ENCODE assay signal across 27 mouse cellular contexts in genomic region chr5:51988913-51989312, GRCm38 (mm10).
DNase-seq lines count a peak whose midpoint lies in the region; ATAC-seq and TF ChIP-seq lines count a peak whose summit lies in the region.
"Had no signal": no experiment of that assay in that cellular context is flagged by ENCODE, and none has a peak within 500 bp of the region (broad histone marks: within the 10 kb centered on the region; RNA-seq: fewer than 3 reads in every experiment).

No protein-coding gene starts in this region.

- no peaks in the 10 kb centered on the region for H3K36me3 ChIP-seq in thymus, adult 2 months (ENCODE audit: control insufficient read depth, insufficient read depth, low read length)
- H3K36me3 ChIP-seq in kidney, adult 2 months (ENCODE audit: control insufficient read depth, insufficient read depth, low read length), result no peaks in the 10 kb centered on the region
- H3K36me3 ChIP-seq: embryonic facial prominence, embryonic 13.5 days; embryonic facial prominence, embryonic 15.5 days; forebrain, embryonic 10.5 days; forebrain, embryonic 12.5 days; G1E had no signal

- no peak overlapping the region for H3K27ac ChIP-seq in thymus, adult 2 months (ENCODE audit: control insufficient read depth, insufficient read depth, low read length)
- H3K27ac ChIP-seq in kidney, adult 2 months (ENCODE audit: insufficient read depth, low read depth, low read length), result no peak overlapping the region
- H3K27ac ChIP-seq: embryonic facial prominence, embryonic 13.5 days; embryonic facial prominence, embryonic 15.5 days; forebrain, embryonic 10.5 days; forebrain, embryonic 12.5 days had no signal

- H3K27me3 ChIP-seq in thymus, adult 2 months (ENCODE audit: control insufficient read depth, insufficient read depth, low read length), result no peaks in the 10 kb centered on the region
- no peaks in the 10 kb centered on the region for H3K27me3 ChIP-seq in kidney, adult 2 months (replicated peaks; ENCODE audit: control insufficient read depth, insufficient read depth, low read length)
- H3K27me3 ChIP-seq: CH12.LX had no signal

- no peak for TF ChIP-seq CTCF in thymus, adult 2 months (IDR thresholded peaks at IDR 0.05; ENCODE audit: borderline replicate concordance, control insufficient read depth, extremely low read depth, insufficient read depth, low read length, poor library complexity)
- no peak for TF ChIP-seq CTCF in kidney, adult 2 months (conservative IDR thresholded peaks at IDR 0.05; ENCODE audit: insufficient read depth, insufficient read length, low read depth, low read length)

- peak; percentile 82 for ATAC-seq in granulocyte monocyte progenitor cell, adult 5-6 weeks (replicated peaks; ENCODE audit: poor library complexity, severe bottlenecking)
- peak; percentile 84 for ATAC-seq in megakaryocyte progenitor cell, adult 5-6 weeks (replicated peaks; ENCODE audit: poor library complexity)
- ATAC-seq: CD4-positive, CD25-positive, alpha-beta regulatory T cell, adult 4 months; forebrain, embryonic 14.5 days; forebrain, embryonic 16.5 days; Patski had no signal

- intact Hi-C loops in left cerebral cortex, postnatal 14 days (cut with DNase I), result no loop called here

- peak; percentile 11 for DNase-seq in testis, postnatal 10 days (ENCODE audit: low spot score)
- no peak for DNase-seq in testis, postnatal 14 days (ENCODE audit: low spot score)
- DNase-seq in brain, adult 2 months (ENCODE audit: low read depth, low spot score), result peak; percentile 38
- DNase-seq in thymus, adult 2 months, result no peak
- DNase-seq in kidney, adult 2 months, result no peak
- no peak for DNase-seq in left cerebral cortex, postnatal 14 days (ENCODE audit: low spot score in 2 of 2)
- DNase-seq: adrenal gland, adult 2 months; adrenal gland, postnatal 25 days; B cell, adult 2 months; cerebellum, adult 11-12 months; cerebellum, adult 9-10 months; cerebellum, postnatal 10 days; cerebellum, postnatal 25 days; embryo, embryonic 11 days had no signal

- no peaks in the 10 kb centered on the region for H3K4me1 ChIP-seq in thymus, adult 2 months (replicated peaks; ENCODE audit: control insufficient read depth, insufficient read depth, low read length)
- no peaks in the 10 kb centered on the region for H3K4me1 ChIP-seq in kidney, adult 2 months (ENCODE audit: control insufficient read depth, insufficient read depth, low read length)
- H3K4me1 ChIP-seq: embryonic facial prominence, embryonic 15.5 days had no signal

- no peak overlapping the region for H3K4me3 ChIP-seq in thymus, adult 2 months (ENCODE audit: control insufficient read depth, insufficient read depth, low read length)
- no peak overlapping the region for H3K4me3 ChIP-seq in kidney, adult 2 months (ENCODE audit: insufficient read depth, low read depth, low read length)
- H3K4me3 ChIP-seq: embryonic facial prominence, embryonic 13.5 days; embryonic facial prominence, embryonic 15.5 days; erythroblast, embryonic 14.5 days; forebrain, embryonic 10.5 days; forebrain, embryonic 12.5 days had no signal

- 32% methylated on average over 6 of the region's 6 CpGs for WGBS in thymus, adult 2 months
- WGBS in kidney, adult 2 months, result 75% methylated on average over 6 of the region's 6 CpGs

- TF ChIP-seq POLR2A in thymus, adult 2 months (IDR thresholded peaks at IDR 0.05; ENCODE audit: control insufficient read depth, extremely low read depth, insufficient read depth, low read length, poor library complexity), result no peak
- no peak for TF ChIP-seq POLR2A in kidney, adult 2 months (IDR thresholded peaks at IDR 0.05; ENCODE audit: low read depth, low read length)

Comparison
In these comparisons a context has a peak if more than half of its experiments do, and no peak if none do; other contexts are left out.
1. DNase-seq: peak in testis, postnatal 10 days (single experiment) and brain, adult 2 months (single experiment); none in testis, postnatal 14 days (single experiment), thymus, adult 2 months (single experiment), kidney, adult 2 months (single experiment) and left cerebral cortex, postnatal 14 days (0 of 2).